Mouse (Mus musculus): Measurements from ENCODE around the gene Invs. TPM values are rescaled to one million over a fixed set of nuclear protein-coding genes. Genes with fewer than 3 reads are reported as not detected.

The Invs gene
- polyA plus RNA-seq, 1 experiment, result 2.8 TPM

GRCm38 (mm10) chr4:48481287-48481686, 201.7 kb downstream of the Invs start:
- H3K79me2 ChIP-seq (ENCODE audit: control insufficient read depth, insufficient read depth), result no peaks in the 10 kb centered on the region
- no peak overlapping the region for H3K4me3 ChIP-seq (ENCODE audit: insufficient read depth, poor library complexity, severe bottlenecking)
- no peaks in the 10 kb centered on the region for H3K27me3 ChIP-seq (ENCODE audit: control insufficient read depth, insufficient read depth, insufficient read length)
- H3ac ChIP-seq (ENCODE audit: control insufficient read depth, insufficient read length, low read depth), result no peak overlapping the region
- TF ChIP-seq FOSL1 (IDR thresholded peaks at IDR 0.05; ENCODE audit: insufficient read depth, low read length, poor library complexity, severe bottlenecking), result no peak
- no peak for TF ChIP-seq CEBPB (IDR thresholded peaks at IDR 0.05; ENCODE audit: low read depth)
- no peak for TF ChIP-seq CTCF (IDR thresholded peaks at IDR 0.05; ENCODE audit: control insufficient read depth, insufficient read depth, insufficient read length)
- TF ChIP-seq MYOD1 (IDR thresholded peaks at IDR 0.05; ENCODE audit: control insufficient read depth, insufficient read length, low read depth), result no peak
- no peak for TF ChIP-seq MYOG (IDR thresholded peaks at IDR 0.05; ENCODE audit: control insufficient read depth, extremely low read depth, insufficient read length)
- TF ChIP-seq MAX (IDR thresholded peaks at IDR 0.05), result no peak
- no peak for TF ChIP-seq USF1 (IDR thresholded peaks at IDR 0.05; ENCODE audit: low read depth)
- no peaks in the 10 kb centered on the region for H3K36me3 ChIP-seq (ENCODE audit: control insufficient read depth, insufficient read depth)
- no peaks in the 10 kb centered on the region for H3K79me3 ChIP-seq (ENCODE audit: low read depth)

Other genes with a start within 250 kb of the Invs start
- gene Nr4a3, start 234.6 kb upstream of the Invs start, polyA plus RNA-seq (2012; fragmentation: generic; extraction: Trizol), result 0.18 TPM
- gene Stx17, start 154.8 kb upstream of the Invs start, polyA plus RNA-seq (2012; fragmentation: generic; extraction: Trizol), result 6.4 TPM
- 20.2 TPM for gene Erp44, start 202 bp upstream of the Invs start, polyA plus RNA-seq (2012; fragmentation: generic; extraction: Trizol)
- 17.1 TPM for gene Tex10, start 193.7 kb downstream of the Invs start, polyA plus RNA-seq (2012; fragmentation: generic; extraction: Trizol)

Measured in C2C12 (cell line).